Mouse (Mus musculus): ENCODE data around the gene Far1. TPM values are rescaled to one million over a fixed set of nuclear protein-coding genes. Genes with fewer than 3 reads are reported as not detected.

The Far1 gene
- polyA plus RNA-seq (2012; rRNA removed) = 70.8 and 74.5 TPM in 2 replicates

DNA sequence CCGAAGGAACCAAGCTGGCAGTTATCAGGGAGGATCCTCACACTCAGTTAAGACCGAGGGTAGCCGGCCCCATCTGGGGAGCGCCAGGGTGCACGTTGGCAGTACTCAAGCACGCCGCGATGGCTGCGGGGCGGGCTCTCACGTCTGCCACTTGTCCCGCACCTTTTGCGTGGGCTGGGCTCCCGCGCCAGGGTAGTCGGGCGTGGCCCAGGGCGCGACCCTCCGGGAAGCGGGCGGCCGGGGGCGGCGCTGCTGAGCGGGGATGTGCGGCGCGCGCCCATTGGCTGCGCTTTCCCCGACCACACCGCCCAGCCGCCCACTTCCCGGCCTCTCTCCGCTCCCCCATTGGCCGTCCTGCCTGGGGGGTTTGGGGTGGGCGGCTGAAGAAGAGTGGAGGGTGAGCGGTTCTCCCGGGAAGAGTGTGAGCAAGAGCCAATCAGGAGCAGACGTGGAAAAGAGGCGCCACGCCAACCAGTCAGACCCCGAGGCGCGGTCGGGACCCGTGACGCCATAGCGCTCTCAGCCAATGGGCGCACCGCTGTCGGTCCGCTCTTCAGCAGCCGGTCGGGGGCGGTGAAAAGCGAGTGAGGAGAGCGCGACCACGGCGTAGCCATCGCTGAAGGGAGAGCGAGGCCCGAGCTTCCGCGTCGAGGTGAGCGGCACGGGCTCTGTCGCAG, at the start of gene Far1:
Far1 (plus strand) TSS at position 549 of the 677 bp plus-strand sequence.

Other genes with a start within 250 kb of the Far1 start
- 67.1 and 75.4 TPM in 2 replicates for gene Btbd10, start 144.4 kb upstream of the Far1 start, polyA plus RNA-seq (2012; rRNA removed)
- not detected in 2 replicates for gene Pth, start 125.3 kb upstream of the Far1 start, polyA plus RNA-seq (2012; rRNA removed)

All from central nervous system, embryonic 18 days (tissue).